Mouse (Mus musculus) heart, embryonic 14.5 days (tissue): Measurements from ENCODE around the gene Gm20909. TPM values are rescaled to one million over a fixed set of nuclear protein-coding genes. Genes with fewer than 3 reads are reported as not detected.
"Not testable (repeated sequence)": the region's sequence is repeated elsewhere in the genome, so short reads cannot be mapped to it uniquely, and the experiment has no call there.

ENCODE experiments used
- ATAC-seq: fragments of 200-750 bp; cut with Nextera tagmentation; 2 replicates; pipeline ENCODE4 v1.8.0; 2017; ENCODE audit warnings: low read depth, moderate TSS enrichment; ENCODE audit not compliant: insufficient number of reproducible peaks, insufficient read depth, low FRiP score
- H3K27ac ChIP-seq, 2 experiments: fragments of 200-500 bp in 1 of 2; fragments of 300-500 bp in 1 of 2; sonication (generic) in 1 of 2; replicated peaks in 1 of 2; 2 replicates each; pipeline ENCODE4 v1.5.1; 2012 to 2014; ENCODE audit warnings: low read depth in 2 of 2, low read length in 2 of 2, control low read depth in 1 of 2, mild to moderate bottlenecking in 1 of 2, mixed read lengths in 1 of 2; ENCODE audit not compliant: control insufficient read depth in 1 of 2, insufficient read depth in 1 of 2
- H3K27me3 ChIP-seq: fragments of 300-500 bp; sonication (generic); 2 replicates; pipeline ENCODE4 v1.6.1; 2014; ENCODE audit warnings: mild to moderate bottlenecking, low read length, control low read depth; ENCODE audit not compliant: control insufficient read depth, insufficient read depth
- H3K36me3 ChIP-seq: fragments of 300-500 bp; sonication (generic); 2 replicates; pipeline ENCODE4 v1.6.1; 2014; ENCODE audit warnings: mild to moderate bottlenecking, control low read depth, low read length, mixed read lengths; ENCODE audit not compliant: control insufficient read depth, insufficient read depth
- H3K4me1 ChIP-seq, 2 experiments: fragments of 200-500 bp in 1 of 2; fragments of 300-500 bp in 1 of 2; sonication (generic) in 1 of 2; 2 replicates each; pipeline ENCODE4 v1.6.1; 2012 to 2014; ENCODE audit warnings: low read length in 2 of 2, control low read depth in 1 of 2, mixed read lengths in 1 of 2; ENCODE audit not compliant: control insufficient read depth in 2 of 2, insufficient read depth in 2 of 2
- H3K4me2 ChIP-seq: fragments of 300-500 bp; sonication (generic); 2 replicates; pipeline ENCODE4 v1.6.1; 2014; ENCODE audit warnings: mild to moderate bottlenecking, low read length
- H3K4me3 ChIP-seq, 2 experiments: fragments of 200-500 bp in 1 of 2; fragments of 300-500 bp in 1 of 2; sonication (generic) in 1 of 2; 2 replicates each; pipeline ENCODE4 v1.5.1; 2012 to 2014; ENCODE audit warnings: low read length in 2 of 2, mild to moderate bottlenecking in 2 of 2, control low read depth in 1 of 2, low read depth in 1 of 2, moderate library complexity in 1 of 2; ENCODE audit not compliant: control insufficient read depth in 1 of 2, insufficient read depth in 1 of 2
- H3K9ac ChIP-seq: fragments of 300-500 bp; sonication (generic); 2 replicates; pipeline ENCODE4 v1.6.1; 2014; ENCODE audit warnings: mild to moderate bottlenecking, low read length
- H3K9me3 ChIP-seq: fragments of 300-500 bp; sonication (generic); 2 replicates; pipeline ENCODE4 v1.6.1; 2016; ENCODE audit warnings: low read length, control low read depth; ENCODE audit not compliant: control insufficient read depth
- WGBS: fragments of 180-500 bp; shearing (Covaris S2); extraction: QIAGEN DNeasy Blood & Tissue Kit; methylation state at CpG from one replicate; pipeline ENCODE4 v1.1.7; 2014; 5-methylcytosine and 5-hydroxymethylcytosine counted together
- polyA plus RNA-seq: library from polyadenylated mRNA; unstranded; fragments of >200 nt; fragmentation: Nextera tagmentation; extraction: Ambion mirVana; gene quantifications from 2 replicates; pipeline ENCODE4 v1.2.1, GENCODE M21; 2014

The Gm20909 gene
- not detected in 2 replicates for polyA plus RNA-seq

DNA sequence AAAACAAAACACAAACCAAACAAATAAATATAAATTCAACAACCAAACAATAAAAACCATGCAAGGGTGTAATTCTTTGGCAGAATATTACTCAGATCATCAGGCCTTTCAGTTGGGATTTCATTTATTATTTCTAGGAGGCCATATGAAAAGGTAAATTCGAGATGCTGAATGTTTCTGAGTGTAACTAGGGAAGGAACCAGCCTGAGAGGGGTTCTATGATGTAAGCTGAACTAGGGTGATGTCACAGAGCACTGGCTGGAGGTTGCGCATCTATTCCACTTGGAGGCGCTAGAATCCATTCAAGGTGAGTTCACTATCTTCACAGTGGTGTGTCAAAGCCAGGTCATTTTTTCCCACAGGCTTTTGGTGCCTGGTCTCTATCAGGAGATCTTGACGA is at the start of gene Gm20909:
Gene Gm20909, plus strand, starts transcription at position 301 of the 400 bp plus-strand sequence.
- H3K9ac ChIP-seq, H3K27me3 ChIP-seq, H3K4me1 ChIP-seq, H3K4me2 ChIP-seq, ATAC-seq, H3K4me3 ChIP-seq, H3K9me3 ChIP-seq, H3K36me3 ChIP-seq, H3K27ac ChIP-seq: not testable (repeated sequence)
- no CpG with 5 or more reads among the region's 4 CpGs for WGBS

Other genes starting within 250 kb of the Gm20909 start
- gene Gm29866, start 170.9 kb upstream of the Gm20909 start, polyA plus RNA-seq = not detected in 2 replicates
- gene Gm20865, start 77.0 kb downstream of the Gm20909 start, polyA plus RNA-seq = not detected in 2 replicates